Mouse (Mus musculus): ENCODE data around the gene Inha. TPM values are rescaled to one million over a fixed set of nuclear protein-coding genes. Genes with fewer than 3 reads are reported as not detected.

The Inha gene
- total RNA-seq, 1 experiment from 2014 or later, result 44.1 TPM

DNA sequence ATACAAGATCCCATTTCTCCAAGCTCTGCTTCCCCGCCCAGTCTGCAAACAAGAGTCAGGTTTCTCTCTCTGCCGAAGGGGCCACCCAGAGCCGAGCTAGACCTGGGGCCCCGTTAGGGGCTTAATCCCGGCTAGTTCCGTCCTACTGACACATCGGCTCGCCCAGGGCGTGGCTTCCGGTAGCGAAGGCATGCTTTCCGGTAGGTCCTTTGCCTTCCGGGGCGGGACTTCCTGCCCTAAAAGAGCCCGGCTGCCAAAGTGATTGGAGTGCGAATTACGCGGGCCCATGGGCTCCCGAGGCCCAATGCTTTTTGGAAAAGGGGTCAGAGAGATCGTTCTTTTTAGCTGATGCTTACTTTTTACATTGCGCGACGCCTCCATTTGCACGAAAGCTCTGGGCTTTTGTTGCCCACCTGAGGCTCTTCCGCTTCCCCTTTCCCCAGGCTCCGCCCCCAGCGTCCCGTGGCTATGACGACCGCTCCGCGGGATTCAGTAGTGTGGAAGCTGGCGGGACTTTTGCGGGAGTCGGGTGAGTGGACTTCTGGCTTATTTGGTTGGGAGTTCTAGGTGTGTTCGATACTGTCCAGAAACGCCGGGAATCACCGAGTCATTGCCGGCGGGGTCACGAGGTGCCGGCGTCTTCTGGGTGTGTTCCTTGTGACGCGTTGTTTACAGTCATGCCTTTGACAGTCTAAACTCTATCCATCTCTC lies 14.6 kb downstream of the Inha start, which contains the start of gene Stk11ip:
Stk11ip (plus strand) TSS at position 209 of the 711 bp plus-strand sequence.
- peak; percentile 90 for DNase-seq

DNA sequence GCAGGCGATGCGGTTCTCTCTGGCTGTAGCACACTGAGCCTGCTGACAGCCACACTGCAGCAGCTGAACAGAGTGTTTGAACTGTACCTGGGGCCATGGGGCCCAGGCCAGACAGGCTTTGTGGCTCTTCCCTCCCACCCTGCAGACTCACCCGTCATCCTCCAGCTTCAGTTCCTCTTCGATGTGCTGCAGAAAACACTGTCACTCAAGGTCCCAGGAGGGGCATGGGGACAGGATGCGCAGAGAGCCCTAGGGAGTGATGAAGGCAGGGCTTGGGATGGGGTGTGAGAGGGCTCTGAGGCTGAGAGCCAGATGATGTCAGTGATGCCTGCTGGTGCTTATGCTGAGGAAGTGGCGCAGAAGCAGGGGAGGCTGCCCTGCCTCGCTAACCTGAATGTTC lies 17.8 kb downstream of the Inha start:
- DNase-seq, result no peak

DNA sequence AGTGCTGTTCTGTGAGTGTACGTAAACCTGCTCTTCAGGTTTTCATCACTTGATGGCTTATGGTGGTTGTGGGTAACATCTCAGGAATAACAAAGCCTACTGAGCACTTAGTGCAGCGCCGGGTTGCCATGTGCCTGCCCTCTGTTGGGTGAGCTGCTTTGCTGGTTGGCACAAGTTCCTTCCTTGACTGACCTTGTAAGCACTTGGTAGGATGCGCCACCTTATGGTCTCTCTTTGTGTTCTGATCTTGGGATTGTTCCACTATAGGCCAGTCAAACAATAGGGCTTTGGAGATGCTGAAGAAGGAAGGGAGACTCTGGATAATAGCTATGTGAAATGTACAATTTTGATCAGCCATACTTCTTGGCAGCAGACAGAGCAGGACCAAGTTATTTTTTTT lies 23.7 kb downstream of the Inha start:
- no peak for DNase-seq

DNA sequence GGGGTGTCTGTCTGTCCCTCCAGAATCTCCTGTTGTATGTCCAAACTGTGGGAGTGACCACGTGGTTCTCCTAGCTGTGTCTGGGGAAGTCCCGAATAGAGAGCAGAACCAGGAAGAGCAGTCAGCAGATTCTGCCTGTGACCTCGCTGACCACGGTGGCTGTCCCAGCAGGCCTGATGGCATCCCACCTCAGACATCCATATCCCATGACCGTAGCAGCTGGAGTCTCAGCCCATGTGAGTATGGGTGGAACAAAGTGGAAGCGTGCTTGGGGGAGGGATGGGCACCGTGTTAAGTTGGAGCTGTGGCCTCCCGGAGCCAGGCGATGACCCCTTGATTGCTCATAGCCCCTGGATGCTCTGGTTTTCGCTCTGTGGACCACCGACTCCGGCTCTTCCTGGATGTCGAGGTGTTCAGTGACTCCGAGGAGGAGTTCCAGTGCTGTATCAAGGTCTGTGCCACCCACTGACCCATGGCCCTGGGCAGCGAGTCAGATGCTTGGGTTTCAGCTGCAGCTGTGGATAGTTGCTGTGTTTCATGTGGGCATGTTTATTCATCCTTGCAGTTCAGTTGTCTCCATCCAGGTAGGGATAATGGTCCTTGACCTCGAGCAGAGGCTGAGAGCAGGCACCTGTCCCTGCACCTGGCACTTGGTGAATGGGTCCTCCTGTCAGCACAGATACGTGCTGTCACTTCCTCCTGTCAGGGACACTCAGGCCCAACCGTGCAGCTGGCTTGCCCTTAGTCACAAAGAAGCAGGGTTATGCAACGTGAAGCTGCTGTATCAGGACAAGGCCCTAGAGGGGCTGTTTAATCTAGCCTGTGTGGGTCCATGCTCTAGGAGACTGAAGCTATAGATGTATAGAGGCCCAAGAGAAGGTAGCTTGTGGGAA lies 25.6 kb downstream of the Inha start:
- no peak for DNase-seq

DNA sequence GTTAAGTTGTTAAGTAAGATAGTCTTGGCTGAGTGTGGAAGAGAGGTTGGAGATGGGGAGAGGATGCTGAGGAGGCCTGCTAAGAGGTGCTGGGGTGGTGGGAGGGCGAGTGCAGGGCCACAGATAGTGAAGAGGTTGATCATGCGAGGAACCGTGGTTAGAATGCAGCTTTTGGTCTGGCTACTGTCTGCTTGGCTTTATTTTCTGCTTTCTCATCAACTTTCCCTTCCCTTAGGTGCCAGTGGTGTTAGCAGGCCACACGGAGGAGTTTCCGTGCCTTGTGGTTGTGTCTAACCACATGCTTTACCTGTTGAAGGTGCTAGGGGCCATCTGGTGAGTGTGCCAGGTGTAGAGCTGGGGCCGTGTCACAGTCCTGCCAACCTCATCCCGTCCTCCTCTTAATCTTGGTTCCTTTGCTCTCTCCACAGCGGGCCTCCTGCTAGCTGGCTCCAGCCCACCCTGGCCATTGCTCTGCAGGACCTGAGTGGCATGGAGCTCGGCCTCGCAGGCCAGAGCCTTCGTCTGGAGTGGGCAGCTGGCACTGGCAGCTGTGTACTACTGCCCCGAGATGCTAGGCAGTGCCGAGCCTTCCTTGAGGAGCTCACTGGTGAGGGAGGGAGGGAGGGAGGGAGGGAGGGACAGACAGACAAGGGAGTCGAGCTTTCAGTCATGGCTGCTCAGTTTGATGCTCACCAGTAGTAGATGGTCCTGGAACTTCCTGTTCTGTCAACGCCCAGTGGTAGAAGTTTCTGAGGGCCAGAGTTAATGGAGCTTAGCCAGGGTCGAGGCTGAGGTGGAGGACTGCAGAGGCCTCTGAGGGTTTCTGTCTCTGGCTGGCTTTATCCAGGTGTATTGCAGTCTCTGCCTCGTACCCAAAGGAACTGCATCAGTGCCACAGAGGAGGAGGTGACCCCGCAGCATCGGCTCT lies 26.7 kb downstream of the Inha start:
- DNase-seq, result no peak

- no peak for DNase-seq
These were observed 30.7 kb downstream of the Inha start for GRCm38 (mm10) chr1:75537587-75537986.

- DNase-seq, result no peak
These were observed 31.8 kb downstream of the Inha start for GRCm38 (mm10) chr1:75538597-75539190.

DNA sequence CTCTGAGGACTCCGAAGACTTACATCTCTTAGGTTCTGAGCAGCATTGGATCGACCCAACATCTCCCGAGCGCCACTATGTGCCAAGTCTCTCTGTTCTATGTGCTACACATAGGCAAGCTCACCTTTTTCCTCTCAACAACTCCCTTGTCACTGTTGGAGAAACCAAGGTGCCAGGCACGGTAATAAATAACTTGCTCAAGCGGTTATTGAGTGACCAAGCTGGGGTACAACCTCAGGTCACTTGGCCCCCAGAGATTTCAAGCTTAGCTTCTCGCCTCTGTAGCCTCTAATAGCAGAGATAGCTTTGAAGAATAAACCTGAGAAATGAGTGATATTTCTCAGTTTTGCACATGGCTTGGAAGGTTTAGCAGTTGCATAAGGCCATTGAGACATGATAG lies 34.6 kb downstream of the Inha start:
- DNase-seq, result no peak

DNA sequence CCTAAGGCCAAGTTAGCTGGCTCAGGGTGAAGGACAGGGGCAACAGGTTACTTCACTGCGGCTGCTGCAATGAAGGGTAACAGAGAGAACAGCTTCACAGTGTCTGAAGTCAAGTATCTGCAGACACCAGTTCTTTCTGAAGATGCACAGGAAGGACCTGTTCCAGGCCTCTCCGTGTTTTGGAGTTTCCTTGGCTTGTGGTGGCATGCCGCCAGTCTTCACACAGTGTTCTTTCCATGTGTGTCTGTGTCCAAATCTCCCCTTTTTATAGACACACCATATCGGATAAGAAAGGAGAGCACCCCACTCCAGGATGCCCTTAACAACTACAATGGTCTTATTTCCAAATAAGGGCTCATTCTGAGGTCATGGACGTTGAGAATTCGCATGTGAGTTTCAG lies 37.5 kb downstream of the Inha start:
- DNase-seq, result no peak

DNA sequence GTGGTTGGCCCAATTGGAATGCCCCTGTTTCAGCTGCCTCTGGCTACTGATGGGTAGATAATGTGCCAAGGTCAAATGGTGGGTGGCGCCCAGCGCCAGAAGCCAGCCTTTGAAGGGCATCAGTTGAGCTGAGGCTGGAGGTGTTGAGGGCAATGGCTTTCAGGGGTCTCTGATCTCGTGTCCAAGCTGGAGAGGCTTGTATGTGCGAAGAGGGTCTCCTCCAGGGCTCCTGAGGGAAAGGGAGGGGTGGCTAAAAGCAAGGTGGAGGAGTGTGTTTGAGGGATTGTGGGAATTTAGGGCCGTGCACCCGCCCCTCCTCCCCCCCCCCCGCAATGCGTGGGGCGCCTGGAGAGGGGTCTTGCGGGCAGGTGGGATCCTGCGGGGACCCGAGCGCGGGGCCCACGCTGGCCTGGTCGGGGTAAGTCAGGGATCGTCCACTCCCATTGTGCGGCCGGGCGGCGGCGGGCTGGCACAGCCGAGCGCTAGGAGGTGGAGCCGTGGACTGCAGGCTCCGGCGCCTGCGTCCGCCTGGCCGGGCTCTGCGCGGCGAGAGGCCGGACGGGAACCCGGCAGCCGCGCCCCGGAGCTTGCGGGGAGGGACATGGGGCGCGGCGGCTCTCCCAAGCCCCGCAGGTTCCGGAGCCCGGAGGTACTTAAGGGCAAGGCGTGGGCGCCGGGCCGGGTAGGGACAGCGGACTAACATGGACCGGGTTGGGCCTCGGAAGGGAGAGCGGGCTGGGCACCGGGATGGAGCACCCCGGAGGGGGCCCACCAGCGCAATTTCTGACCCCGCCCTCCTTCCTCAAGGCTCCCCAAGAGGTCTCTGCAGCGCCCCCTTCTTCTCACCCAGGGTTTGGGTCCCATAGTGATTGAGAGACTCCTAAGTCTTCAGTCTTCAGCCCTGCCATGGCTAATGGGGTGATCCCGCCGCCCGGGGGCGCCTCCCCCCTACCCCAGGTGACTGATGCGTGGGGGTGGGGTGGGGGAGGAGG lies 39.4 kb downstream of the Inha start, which contains the start of gene Slc4a3:
Slc4a3 (plus strand) TSS at position 302 of the 992 bp plus-strand sequence.
- DNase-seq, result peak; percentile 77

DNA sequence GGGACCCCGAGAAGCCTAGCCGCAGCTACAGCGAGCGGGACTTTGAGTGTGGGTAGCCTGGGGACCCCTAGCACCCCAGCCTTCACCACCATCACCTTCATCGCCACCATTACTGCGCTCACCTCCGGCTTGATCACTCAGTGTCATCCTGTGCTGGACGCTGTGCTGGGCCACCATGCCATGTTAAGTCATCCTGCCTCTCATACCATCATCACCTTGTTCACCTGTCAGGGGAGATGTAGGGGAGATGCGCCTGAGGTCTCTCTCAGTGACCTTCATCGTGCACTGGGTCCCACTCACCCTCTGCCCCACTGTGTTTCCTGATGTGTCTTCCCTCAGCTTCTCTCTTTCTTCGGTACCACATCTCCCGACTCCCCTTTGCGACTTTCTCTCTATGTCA lies 40.5 kb downstream of the Inha start:
- no peak for DNase-seq

GRCm38 (mm10) chr1:75548083-75548482 lies 41.2 kb downstream of the Inha start:
- DNase-seq, result no peak

- peak; percentile 24 for DNase-seq
These were observed 42.0 kb downstream of the Inha start for GRCm38 (mm10) chr1:75548871-75549270.

GRCm38 (mm10) chr1:75549289-75550279 lies 42.7 kb downstream of the Inha start:
- peak; percentile 76 for DNase-seq

GRCm38 (mm10) chr1:75550586-75550985 lies 43.7 kb downstream of the Inha start:
- no peak for DNase-seq

DNA sequence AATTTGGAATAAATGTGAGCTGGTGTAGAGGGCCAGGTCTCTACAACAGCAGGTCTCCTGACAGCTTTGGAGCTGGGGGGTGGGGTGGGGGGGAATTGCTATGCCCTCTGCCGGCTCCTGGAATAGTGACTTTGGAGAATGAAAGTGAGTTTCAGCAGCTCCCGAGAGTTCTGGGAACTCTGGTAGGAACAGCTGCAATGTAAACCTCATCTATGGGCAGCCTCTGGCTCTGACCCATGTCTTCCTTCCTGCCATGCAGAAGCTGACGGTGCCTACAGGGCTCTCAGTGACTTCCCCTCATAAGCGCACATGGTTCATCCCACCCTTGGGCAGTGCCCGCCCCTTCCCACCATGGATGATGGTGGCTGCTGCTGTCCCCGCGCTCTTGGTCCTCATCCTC lies 48.8 kb downstream of the Inha start:
- DNase-seq, result no peak

DNA sequence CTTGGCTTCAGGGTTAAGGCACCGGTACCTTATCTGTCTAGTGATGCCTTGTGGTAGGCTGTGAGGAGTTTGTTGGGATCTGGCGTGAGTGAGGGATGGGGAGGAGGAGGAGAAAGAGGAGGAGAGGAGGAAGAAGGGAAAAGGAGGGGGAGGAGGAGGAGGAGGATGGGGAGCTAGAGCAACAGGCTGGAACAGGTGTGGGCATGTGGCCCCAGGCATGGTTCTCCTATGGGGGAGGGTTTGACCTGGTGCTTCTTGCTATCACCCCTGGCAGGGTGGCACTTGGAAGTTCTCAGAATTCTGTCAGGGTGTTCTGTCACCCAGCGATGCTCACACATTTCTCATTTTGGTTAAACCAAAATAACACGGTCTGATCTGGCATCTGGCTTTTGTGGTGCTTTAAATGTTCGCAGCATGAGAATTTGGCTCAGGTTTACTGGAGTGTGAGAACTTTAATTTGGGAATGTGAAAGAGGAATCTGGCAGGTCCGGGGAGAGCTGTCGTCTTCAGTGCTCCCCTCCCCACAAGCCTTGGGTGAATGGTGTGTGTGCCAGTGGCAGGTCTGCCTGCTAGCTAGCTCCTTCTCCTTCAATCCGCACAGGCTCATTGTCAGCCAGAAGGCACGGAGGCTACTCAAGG lies 49.4 kb downstream of the Inha start:
- no peak for DNase-seq

DNA sequence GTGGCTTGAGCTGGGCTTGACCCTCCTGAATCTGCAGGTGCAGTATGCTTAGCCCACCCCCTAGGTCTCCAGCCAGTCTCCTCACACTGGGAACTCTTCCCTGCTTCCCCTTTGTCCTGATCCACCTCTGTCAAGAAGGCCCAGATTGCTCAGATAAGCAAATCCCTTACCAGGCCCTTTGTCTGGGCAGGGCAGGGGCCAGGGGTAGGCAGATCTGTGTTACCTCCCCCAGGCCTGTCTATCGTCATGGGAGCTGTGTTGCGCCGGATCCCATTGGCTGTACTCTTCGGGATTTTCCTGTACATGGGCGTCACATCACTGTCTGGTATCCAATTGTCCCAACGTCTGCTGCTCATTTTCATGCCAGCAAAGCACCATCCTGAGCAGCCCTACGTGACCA lies 50.2 kb downstream of the Inha start:
- no peak for DNase-seq
